Mouse (Mus musculus): ENCODE data around the gene Tmem182.
A peak's percentile ranks its signal among the peaks of the same experiment; 100 is the strongest.

Gene Tmem182

GRCm38 (mm10) chr1:40867651-40868050 is 62.2 kb downstream of the Tmem182 start:
- no peak for DNase-seq

GRCm38 (mm10) chr1:40873760-40874455 is 68.5 kb downstream of the Tmem182 start:
- no peak for DNase-seq

- no peak for DNase-seq
Observed at GRCm38 (mm10) chr1:40874456-40875375, 69.3 kb downstream of the Tmem182 start.

- DNase-seq = peak; percentile 67
Observed at GRCm38 (mm10) chr1:40879051-40879450, 73.7 kb downstream of the Tmem182 start.

- DNase-seq = no peak
Observed at GRCm38 (mm10) chr1:40879526-40879925, 74.1 kb downstream of the Tmem182 start.

- DNase-seq = no peak
Observed at GRCm38 (mm10) chr1:40880527-40880926, 75.1 kb downstream of the Tmem182 start.

- DNase-seq = no peak
Observed at GRCm38 (mm10) chr1:40883856-40884255, 78.5 kb downstream of the Tmem182 start.

GRCm38 (mm10) chr1:40884943-40885342 is 79.5 kb downstream of the Tmem182 start:
- DNase-seq = no peak

- peak; percentile 88 for DNase-seq
Observed at GRCm38 (mm10) chr1:40887673-40888072, 82.3 kb downstream of the Tmem182 start.

- peak; percentile 40 for DNase-seq
Observed at GRCm38 (mm10) chr1:40888396-40889040, 83.1 kb downstream of the Tmem182 start.

- no peak for DNase-seq
Observed at GRCm38 (mm10) chr1:40889617-40890016, 84.2 kb downstream of the Tmem182 start.

GRCm38 (mm10) chr1:40890246-40890645 is 84.8 kb downstream of the Tmem182 start:
- DNase-seq = peak; percentile 8

- DNase-seq = no peak
Observed at GRCm38 (mm10) chr1:40903712-40904111, 98.3 kb downstream of the Tmem182 start.

Data from kidney, adult 18-20 months (tissue).